Mouse (Mus musculus) urinary bladder, postnatal 4 days (tissue): ENCODE data around the gene Slc35b2.

Experiments used
- DNase-seq, 2 experiments: peaks; one replicate each; pipeline ENCODE4 v3.0.0; 2021 to 2022; ENCODE audit warnings: low spot score in 2 of 2

Gene Slc35b2

GRCm38 (mm10) chr17:45564531-45565084 lies 934 bp downstream of the Slc35b2 start:
- DNase-seq: no peak

DNA sequence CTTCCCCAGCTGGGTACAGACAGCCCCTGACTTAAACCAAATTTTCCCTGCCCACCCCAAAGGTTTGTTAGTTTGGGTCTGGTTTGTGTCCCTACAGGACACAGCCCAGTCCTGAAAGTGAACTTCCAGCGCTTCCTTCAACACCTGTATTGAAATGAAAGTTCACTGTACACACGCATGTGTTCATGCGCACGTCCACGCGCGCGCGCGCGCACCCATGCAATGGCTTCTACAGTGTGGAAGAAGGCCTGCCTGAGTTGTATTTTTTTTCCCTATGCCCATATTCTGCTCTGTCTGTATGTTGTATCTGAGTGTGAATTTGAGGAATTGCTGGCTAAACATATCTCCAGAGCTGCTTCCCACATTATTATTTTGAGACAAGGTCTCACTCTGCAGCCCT lies 1.4 kb downstream of the Slc35b2 start:
- no peak for DNase-seq

GRCm38 (mm10) chr17:45566031-45566359 lies 2.3 kb downstream of the Slc35b2 start:
- no peak for DNase-seq

DNA sequence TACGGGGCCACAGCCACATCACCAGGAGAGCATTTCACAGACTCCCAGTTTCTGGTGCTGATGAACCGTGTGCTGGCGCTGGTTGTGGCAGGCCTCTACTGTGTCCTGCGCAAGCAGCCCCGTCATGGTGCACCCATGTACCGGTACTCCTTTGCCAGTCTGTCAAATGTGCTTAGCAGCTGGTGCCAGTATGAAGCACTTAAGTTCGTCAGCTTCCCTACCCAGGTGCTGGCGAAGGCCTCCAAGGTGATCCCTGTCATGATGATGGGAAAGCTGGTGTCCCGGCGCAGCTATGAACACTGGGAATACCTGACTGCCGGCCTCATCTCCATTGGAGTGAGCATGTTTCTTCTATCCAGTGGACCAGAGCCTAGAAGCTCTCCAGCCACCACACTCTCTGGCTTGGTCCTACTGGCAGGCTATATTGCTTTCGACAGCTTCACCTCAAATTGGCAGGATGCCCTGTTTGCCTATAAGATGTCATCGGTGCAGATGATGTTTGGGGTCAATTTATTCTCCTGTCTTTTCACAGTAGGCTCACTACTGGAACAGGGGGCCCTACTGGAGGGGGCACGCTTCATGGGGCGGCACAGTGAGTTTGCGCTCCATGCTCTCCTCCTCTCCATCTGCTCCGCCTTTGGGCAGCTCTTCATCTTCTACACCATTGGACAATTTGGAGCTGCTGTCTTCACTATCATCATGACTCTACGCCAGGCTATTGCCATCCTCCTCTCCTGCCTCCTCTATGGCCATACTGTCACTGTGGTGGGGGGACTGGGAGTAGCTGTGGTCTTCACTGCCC lies 2.9 kb downstream of the Slc35b2 start:
- no peak for DNase-seq

- no peak for DNase-seq
Observed at GRCm38 (mm10) chr17:45567162-45567601, 3.5 kb downstream of the Slc35b2 start.

DNA sequence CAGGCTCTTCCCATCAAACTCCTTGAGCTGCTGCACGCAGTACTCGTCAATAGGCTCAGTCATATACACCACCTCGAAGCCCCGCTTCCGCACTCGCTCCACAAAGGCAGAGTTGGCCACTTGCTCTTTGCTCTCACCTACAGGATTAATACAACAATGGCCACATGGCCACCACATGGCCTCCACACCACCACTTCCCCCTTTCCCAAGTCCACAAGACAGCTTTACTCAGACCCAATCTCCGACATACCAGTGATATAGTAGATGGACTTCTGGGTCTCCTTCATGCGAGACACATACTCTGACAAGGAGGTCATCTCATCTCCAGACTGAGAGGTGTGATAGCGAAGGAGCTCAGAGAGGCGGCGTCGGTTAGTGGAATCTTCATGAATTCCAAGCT lies 5.3 kb downstream of the Slc35b2 start:
- no peak for DNase-seq

- no peak for DNase-seq
Observed at GRCm38 (mm10) chr17:45569999-45570398, 6.3 kb downstream of the Slc35b2 start.

GRCm38 (mm10) chr17:45572103-45573086 lies 8.7 kb downstream of the Slc35b2 start:
- DNase-seq: peak; percentile 77 to 78

DNA sequence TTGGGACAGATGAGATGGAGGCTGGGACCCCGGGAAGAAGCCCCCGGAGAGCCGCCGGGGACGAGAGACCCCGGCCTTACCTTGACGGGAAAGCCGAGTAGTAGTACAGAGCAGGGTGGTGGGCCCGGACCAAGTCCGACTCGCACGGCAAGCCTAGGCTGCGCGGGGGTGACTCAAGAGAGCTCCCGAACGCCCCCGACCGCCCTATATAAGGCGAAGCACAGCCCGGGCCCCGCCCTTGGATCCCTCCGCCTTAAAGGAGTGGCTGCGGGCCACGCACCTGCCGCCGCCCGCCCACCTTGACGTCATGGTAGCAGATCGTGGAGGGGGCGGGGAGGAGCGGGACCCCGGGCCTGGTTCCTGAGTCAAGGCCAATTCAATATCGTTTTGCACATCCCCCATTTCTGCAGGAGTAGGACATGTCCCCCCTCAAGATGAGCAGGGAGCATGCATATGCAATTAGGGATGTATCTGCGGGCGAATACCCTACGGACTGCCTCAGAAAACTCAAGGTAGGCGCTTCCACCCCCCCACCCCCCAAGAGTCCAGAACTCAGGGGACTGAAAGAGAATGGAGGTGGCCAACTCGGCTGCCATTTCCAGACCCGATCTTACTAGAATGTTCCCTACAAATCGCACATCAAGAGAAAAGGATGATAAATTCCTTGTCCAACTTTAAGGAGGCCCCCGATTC lies 9.6 kb downstream of the Slc35b2 start, which contains the start of gene Hsp90ab1:
Gene Hsp90ab1 (minus strand): TSS at position 185 of the 693 bp plus-strand sequence.
- DNase-seq: peak; percentile 98 to 99

- peak; percentile 94 to 96 for DNase-seq
Observed at GRCm38 (mm10) chr17:45573780-45574123, 10.1 kb downstream of the Slc35b2 start.

DNA sequence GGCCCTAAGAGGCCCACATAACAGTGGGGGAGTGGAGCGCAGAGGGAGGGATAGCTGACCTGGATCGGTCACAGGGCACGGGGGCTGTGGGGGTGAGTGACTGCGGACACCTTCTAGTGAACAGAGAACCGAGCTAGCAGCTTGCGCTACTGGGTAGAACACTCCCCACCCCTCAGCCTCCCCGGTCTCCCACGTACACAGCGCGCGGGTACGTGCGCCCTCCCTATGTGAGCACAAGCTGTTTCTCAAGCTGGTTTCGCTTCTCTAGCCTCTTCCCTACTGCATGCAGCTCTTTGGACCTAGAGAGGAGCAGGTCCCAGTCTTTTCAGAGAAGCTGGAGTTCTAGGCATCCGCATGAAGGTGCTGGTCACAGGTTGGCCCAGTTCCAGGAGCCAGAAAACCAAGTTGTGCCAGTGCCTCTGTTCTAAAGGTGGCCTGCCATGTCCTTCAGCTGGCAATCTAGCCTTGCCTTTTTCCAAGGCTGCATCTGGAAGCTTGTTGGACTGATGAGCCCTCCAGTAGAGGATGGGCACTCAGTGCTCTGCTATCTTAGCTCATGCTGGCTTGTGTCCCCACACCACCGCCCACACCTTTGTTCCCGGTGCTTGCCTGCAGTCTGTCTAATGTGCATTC lies 10.6 kb downstream of the Slc35b2 start:
- peak in 1 of 2 experiments; percentile 60 for DNase-seq

- DNase-seq: no peak
Observed at GRCm38 (mm10) chr17:45575123-45575897, 11.6 kb downstream of the Slc35b2 start.

DNA sequence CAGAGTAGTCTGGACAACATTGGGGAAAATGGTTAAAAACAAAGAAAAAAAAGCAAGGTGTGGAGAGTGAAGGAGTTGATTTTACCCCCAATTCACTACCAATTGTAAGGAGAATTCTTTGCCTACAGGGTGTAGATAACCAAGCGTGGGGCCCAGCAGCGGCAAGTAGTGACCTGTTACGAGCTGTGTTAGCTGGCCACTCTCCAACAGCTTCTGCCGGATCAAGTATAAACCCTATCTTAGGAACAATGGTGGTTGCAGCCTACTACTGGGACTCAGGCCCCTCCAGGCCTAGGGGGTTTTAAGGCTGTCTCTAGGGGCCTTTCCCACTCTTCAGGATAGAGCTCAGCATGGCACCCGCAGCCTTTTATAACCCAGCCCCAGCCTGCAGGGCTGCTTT lies 14.6 kb downstream of the Slc35b2 start:
- DNase-seq: no peak

- DNase-seq: no peak
Observed at GRCm38 (mm10) chr17:45578843-45579242, 15.2 kb downstream of the Slc35b2 start.

DNA sequence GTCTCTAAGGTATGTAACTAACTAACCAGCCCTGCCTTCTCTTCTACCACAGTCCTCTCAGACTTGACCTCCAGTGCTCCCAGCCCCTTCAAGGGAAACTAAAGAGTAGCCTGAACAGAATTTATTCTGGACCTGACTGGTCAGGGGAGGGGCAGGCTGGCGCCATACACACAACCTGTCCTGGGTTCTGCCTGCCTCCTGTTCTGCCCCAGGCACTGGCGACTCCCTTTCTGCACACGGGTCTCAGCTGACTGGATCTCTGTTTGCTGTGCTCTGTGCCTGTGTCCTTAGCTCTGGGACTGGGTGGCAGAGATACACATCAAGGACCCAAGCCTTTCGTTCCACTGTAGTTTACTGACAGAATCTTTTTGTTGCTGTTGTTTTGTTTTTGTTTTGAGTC lies 15.9 kb downstream of the Slc35b2 start:
- no peak for DNase-seq

GRCm38 (mm10) chr17:45580958-45581477 lies 17.3 kb downstream of the Slc35b2 start:
- no peak for DNase-seq

DNA sequence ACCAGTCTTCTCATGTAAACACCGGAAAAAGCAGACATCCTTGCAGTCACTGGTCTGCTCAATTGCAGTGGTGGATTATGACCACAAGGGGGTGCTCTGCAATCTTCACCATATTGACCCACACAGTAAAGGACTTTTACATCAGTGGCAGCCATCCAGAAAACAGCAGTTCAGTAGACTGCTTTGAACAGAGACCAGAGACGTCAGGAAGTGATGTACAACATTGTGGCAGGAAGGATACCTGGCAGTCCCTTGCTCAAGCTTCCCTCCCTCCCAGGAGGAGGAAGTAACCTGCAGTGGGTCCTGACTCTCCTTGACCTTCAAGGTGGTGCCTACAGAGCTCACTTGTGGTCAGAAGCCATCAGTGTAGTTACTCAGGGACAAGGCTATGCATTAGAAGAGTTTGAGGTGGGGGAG lies 17.9 kb downstream of the Slc35b2 start:
- DNase-seq: peak in 1 of 2 experiments; percentile 61

DNA sequence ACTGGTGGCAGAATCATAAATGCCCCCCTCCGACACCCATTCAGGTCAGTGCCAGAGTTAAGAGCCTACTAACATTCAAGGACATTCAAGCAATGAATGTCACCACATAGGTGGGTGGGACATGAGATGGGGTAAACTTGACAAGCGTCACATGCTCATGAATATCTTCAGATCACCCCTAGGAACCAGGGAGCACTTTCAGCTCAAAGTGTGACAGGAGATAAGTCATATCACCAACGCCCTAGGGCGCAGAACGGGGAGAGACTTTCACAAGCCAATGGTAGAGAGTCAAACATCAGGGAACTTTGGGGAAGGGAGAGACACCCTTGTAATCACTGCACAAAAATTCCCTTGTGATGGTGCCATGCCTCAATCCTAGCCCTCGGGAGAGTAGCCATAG lies 18.5 kb downstream of the Slc35b2 start:
- DNase-seq: no peak

GRCm38 (mm10) chr17:45582715-45583355 lies 19.2 kb downstream of the Slc35b2 start:
- DNase-seq: no peak
